Mouse (Mus musculus) testis, adult 2 months (tissue): ENCODE results near the gene Prkcb. TPM values are rescaled to one million over a fixed set of nuclear protein-coding genes. Genes with fewer than 3 reads are reported as not detected.

Experiments used
- H3K27ac ChIP-seq: fragments of 200-500 bp; 2 replicates; pipeline ENCODE4 v1.5.1; 2012; ENCODE audit warnings: low read depth, low read length; ENCODE audit not compliant: control insufficient read depth, insufficient read depth
- H3K27me3 ChIP-seq: fragments of 200-500 bp; 2 replicates; pipeline ENCODE4 v1.6.1; 2012; ENCODE audit warnings: mild to moderate bottlenecking, low read length, moderate library complexity; ENCODE audit not compliant: control insufficient read depth, insufficient read depth
- H3K36me3 ChIP-seq: fragments of 200-500 bp; 2 replicates; pipeline ENCODE4 v1.6.1; 2012; ENCODE audit warnings: mild to moderate bottlenecking, low read length; ENCODE audit not compliant: control insufficient read depth, insufficient read depth
- H3K4me1 ChIP-seq: fragments of 200-500 bp; 2 replicates; pipeline ENCODE4 v1.6.1; 2012; ENCODE audit warnings: low read length; ENCODE audit not compliant: control insufficient read depth, insufficient read depth
- H3K4me3 ChIP-seq: fragments of 200-500 bp; 2 replicates; pipeline ENCODE4 v1.5.1; 2012; ENCODE audit warnings: low read depth, mild to moderate bottlenecking, low read length, moderate library complexity, mixed read lengths; ENCODE audit not compliant: control insufficient read depth
- CTCF ChIP-seq: fragments of 200-500 bp; IDR thresholded peaks from 2 replicates; pipeline ENCODE4 v1.5.1; 2012; ENCODE audit warnings: low read depth, mild to moderate bottlenecking, inconsistent platforms, low read length, moderate library complexity; ENCODE audit not compliant: control insufficient read depth, insufficient read depth, insufficient replicate concordance
- POLR2A ChIP-seq: fragments of 200-500 bp; IDR thresholded peaks from 2 replicates; pipeline ENCODE4 v1.6.1; 2012; ENCODE audit warnings: low read depth, mild to moderate bottlenecking, inconsistent platforms, low read length, moderate library complexity; ENCODE audit not compliant: control insufficient read depth
- polyA plus RNA-seq: library from polyadenylated mRNA; depleted of rRNA; stranded (reverse); fragments of >200 nt; gene quantifications from 2 replicates; pipeline ENCODE4 v1.2.3, GENCODE M21; 2012

The Prkcb gene
- polyA plus RNA-seq, 1 experiment, result 3.4 TPM

- no peaks in the 10 kb centered on the region for H3K4me1 ChIP-seq
- TF ChIP-seq POLR2A, result no peak
- TF ChIP-seq CTCF, result no peak
- no peak overlapping the region for H3K4me3 ChIP-seq
- no peaks in the 10 kb centered on the region for H3K27me3 ChIP-seq
- H3K27ac ChIP-seq, result no peak overlapping the region
- no peaks in the 10 kb centered on the region for H3K36me3 ChIP-seq
Measured at GRCm38 (mm10) chr7:122302538-122302937, 14.0 kb downstream of the Prkcb start.

GRCm38 (mm10) chr7:122303988-122304387 lies 15.4 kb downstream of the Prkcb start:
- H3K4me1 ChIP-seq, result no peaks in the 10 kb centered on the region
- TF ChIP-seq CTCF (no peak), POLR2A (no peak)
- no peak overlapping the region for H3K27ac ChIP-seq
- H3K4me3 ChIP-seq, result no peak overlapping the region
- H3K27me3 ChIP-seq, result no peaks in the 10 kb centered on the region
- no peaks in the 10 kb centered on the region for H3K36me3 ChIP-seq

- Histone ChIP-seq H3K27me3 (no peaks in the 10 kb centered on the region), H3K27ac (no peak overlapping the region), H3K36me3 (no peaks in the 10 kb centered on the region), H3K4me1 (no peaks in the 10 kb centered on the region), H3K4me3 (no peak overlapping the region)
- TF ChIP-seq POLR2A (no peak), CTCF (no peak)
Measured at GRCm38 (mm10) chr7:122304521-122304920, 16.0 kb downstream of the Prkcb start.

- Histone ChIP-seq H3K27me3 (no peaks in the 10 kb centered on the region), H3K27ac (no peak overlapping the region), H3K4me1 (no peaks in the 10 kb centered on the region), H3K4me3 (no peak overlapping the region), H3K36me3 (no peaks in the 10 kb centered on the region)
- no peak for TF ChIP-seq POLR2A
- no peak for TF ChIP-seq CTCF
Measured at GRCm38 (mm10) chr7:122307241-122307640, 18.7 kb downstream of the Prkcb start.

- TF ChIP-seq CTCF, result no peak
- TF ChIP-seq POLR2A, result no peak
- Histone ChIP-seq H3K27ac (no peak overlapping the region), H3K36me3 (no peaks in the 10 kb centered on the region), H3K4me3 (no peak overlapping the region), H3K27me3 (no peaks in the 10 kb centered on the region), H3K4me1 (no peaks in the 10 kb centered on the region)
Measured at GRCm38 (mm10) chr7:122308661-122309060, 20.1 kb downstream of the Prkcb start.

- H3K4me3 ChIP-seq, result no peak overlapping the region
- no peak overlapping the region for H3K27ac ChIP-seq
- no peaks in the 10 kb centered on the region for H3K27me3 ChIP-seq
- H3K36me3 ChIP-seq, result no peaks in the 10 kb centered on the region
- no peak for TF ChIP-seq CTCF
- TF ChIP-seq POLR2A, result no peak
- H3K4me1 ChIP-seq, result no peaks in the 10 kb centered on the region
Measured at GRCm38 (mm10) chr7:122309909-122310725, 21.6 kb downstream of the Prkcb start.

GRCm38 (mm10) chr7:122310726-122311018 lies 22.1 kb downstream of the Prkcb start:
- Histone ChIP-seq H3K4me3 (no peak overlapping the region), H3K27me3 (no peaks in the 10 kb centered on the region), H3K36me3 (no peaks in the 10 kb centered on the region), H3K27ac (no peak overlapping the region), H3K4me1 (no peaks in the 10 kb centered on the region)
- TF ChIP-seq POLR2A (no peak), CTCF (no peak)
